Mouse (Mus musculus) myocyte (in vitro differentiated cells): ENCODE data around the gene Wnt9a. TPM values are rescaled to one million over a fixed set of nuclear protein-coding genes. Genes with fewer than 3 reads are reported as not detected.
"Not testable (repeated sequence)": the region's sequence is repeated elsewhere in the genome, so short reads cannot be mapped to it uniquely, and the experiment has no call there.

Source experiments
- H3K27me3 ChIP-seq: one replicate; pipeline ENCODE4 v1.6.1; 2011; ENCODE audit not compliant: control insufficient read depth, insufficient read depth, insufficient read length
- H3K36me3 ChIP-seq: one replicate; pipeline ENCODE4 v1.6.1; 2011; ENCODE audit not compliant: control insufficient read depth, insufficient read depth
- H3K4me2 ChIP-seq: one replicate; pipeline ENCODE4 v1.6.1; 2011; ENCODE audit warnings: low read depth, control low read depth
- H3K4me3 ChIP-seq: one replicate; pipeline ENCODE4 v1.5.1; 2011; ENCODE audit warnings: mild to moderate bottlenecking, control low read depth, moderate library complexity
- H3K79me2 ChIP-seq: one replicate; pipeline ENCODE4 v1.6.1; 2011; ENCODE audit not compliant: control insufficient read depth, insufficient read depth
- H3ac ChIP-seq: one replicate; pipeline ENCODE4 v1.6.1; 2011; ENCODE audit not compliant: control insufficient read depth, insufficient read length
- CEBPB ChIP-seq: IDR thresholded peaks from 2 replicates; pipeline ENCODE4 v1.6.1; 2011; ENCODE audit warnings: mild to moderate bottlenecking, moderate library complexity; ENCODE audit not compliant: poor library complexity, insufficient read depth, severe bottlenecking
- E2F4 ChIP-seq: IDR thresholded peaks from one replicate; pipeline ENCODE4 v1.6.1; 2011; ENCODE audit warnings: mild to moderate bottlenecking, control low read depth, moderate library complexity; ENCODE audit not compliant: insufficient read depth
- MAX ChIP-seq: IDR thresholded peaks from one replicate; pipeline ENCODE4 v1.6.1; 2011; ENCODE audit warnings: low read depth, mild to moderate bottlenecking, control low read depth
- MYOD1 ChIP-seq, 3 experiments: IDR thresholded peaks; one replicate each; pipeline ENCODE4 v1.6.1; 2011; ENCODE audit warnings: control low read depth in 2 of 3, low read depth in 2 of 3, mild to moderate bottlenecking in 2 of 3, moderate library complexity in 1 of 3; ENCODE audit not compliant: insufficient read length in 2 of 3, control insufficient read depth in 1 of 3
- MYOG ChIP-seq, 3 experiments: IDR thresholded peaks; one replicate each; pipeline ENCODE4 v1.6.1; 2011; ENCODE audit warnings: control low read depth in 2 of 3, low read depth in 2 of 3, mild to moderate bottlenecking in 2 of 3; ENCODE audit not compliant: insufficient read length in 2 of 3, control insufficient read depth in 1 of 3, insufficient read depth in 1 of 3
- POLR2A ChIP-seq: IDR thresholded peaks from one replicate; pipeline ENCODE4 v1.6.1; 2011; ENCODE audit warnings: low read depth, mild to moderate bottlenecking, control low read depth, moderate library complexity; ENCODE audit not compliant: insufficient read length
- POLR2AphosphoS2 ChIP-seq: IDR thresholded peaks from one replicate; pipeline ENCODE4 v1.6.1; 2011; ENCODE audit warnings: low read depth, control low read depth; ENCODE audit not compliant: insufficient read length
- REST ChIP-seq: IDR thresholded peaks from one replicate; pipeline ENCODE4 v1.6.1; 2011; ENCODE audit warnings: mild to moderate bottlenecking, control low read depth, moderate library complexity; ENCODE audit not compliant: insufficient read depth, insufficient read length
- SRF ChIP-seq: IDR thresholded peaks from one replicate; pipeline ENCODE4 v1.6.1; 2011; ENCODE audit warnings: low read depth; ENCODE audit not compliant: control insufficient read depth, insufficient read length
- TCF12 ChIP-seq: IDR thresholded peaks from one replicate; pipeline ENCODE4 v1.6.1; 2011; ENCODE audit warnings: mild to moderate bottlenecking, control low read depth; ENCODE audit not compliant: poor library complexity, insufficient read depth, severe bottlenecking
- TCF3 ChIP-seq: IDR thresholded peaks from one replicate; pipeline ENCODE4 v1.6.1; 2011; ENCODE audit warnings: low read depth, control low read depth; ENCODE audit not compliant: insufficient read length
- USF1 ChIP-seq: IDR thresholded peaks from one replicate; pipeline ENCODE4 v1.6.1; 2011; ENCODE audit warnings: low read depth, mild to moderate bottlenecking, control low read depth, moderate library complexity
- polyA plus RNA-seq: library from polyadenylated mRNA; unstranded; fragments of >200 nt; fragmentation: generic; extraction: Trizol; gene quantifications from one replicate; pipeline ENCODE4 v1.2.1, GENCODE M21; 2012; ENCODE audit warnings: missing spikeins

Gene Wnt9a
- polyA plus RNA-seq, 1 experiment, result 11.6 TPM

DNA sequence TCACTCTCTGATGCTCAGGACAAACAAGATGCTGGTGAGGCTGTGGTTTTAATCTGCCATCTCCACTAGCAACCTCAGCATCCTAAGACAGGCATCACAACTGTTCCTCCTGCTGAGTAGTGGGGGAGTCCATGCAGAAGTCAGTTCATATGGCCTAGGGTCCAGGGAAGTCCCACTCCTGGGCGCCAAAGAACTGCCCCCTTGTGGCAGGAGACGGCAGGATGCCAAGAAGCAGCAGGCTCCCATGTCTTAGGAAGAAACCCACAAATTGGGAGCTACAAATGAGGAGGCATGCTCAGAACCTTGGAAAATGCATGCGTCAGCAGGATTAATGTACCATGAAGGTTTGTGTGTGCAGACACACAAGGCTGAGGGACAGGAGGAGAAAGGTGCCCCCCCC is 59.9 kb downstream of the Wnt9a start:
- TF ChIP-seq CEBPB, result no peak
- TF ChIP-seq MYOD1 (IDR thresholded peaks at IDR 0.05; ENCODE audit: control insufficient read depth in 1 of 3, insufficient read length in 2 of 3, low read depth in 2 of 3), result no peak
- no peak for TF ChIP-seq USF1
- TF ChIP-seq E2F4, result no peak
- no peak for TF ChIP-seq POLR2AphosphoS2
- no peak for TF ChIP-seq SRF
- peaks cover 4% of the 10 kb centered on the region for H3K27me3 ChIP-seq
- H3K36me3 ChIP-seq, result no peaks in the 10 kb centered on the region
- no peak overlapping the region for H3ac ChIP-seq
- no peak overlapping the region for H3K4me2 ChIP-seq
- no peak overlapping the region for H3K4me3 ChIP-seq
- no peaks in the 10 kb centered on the region for H3K79me2 ChIP-seq

DNA sequence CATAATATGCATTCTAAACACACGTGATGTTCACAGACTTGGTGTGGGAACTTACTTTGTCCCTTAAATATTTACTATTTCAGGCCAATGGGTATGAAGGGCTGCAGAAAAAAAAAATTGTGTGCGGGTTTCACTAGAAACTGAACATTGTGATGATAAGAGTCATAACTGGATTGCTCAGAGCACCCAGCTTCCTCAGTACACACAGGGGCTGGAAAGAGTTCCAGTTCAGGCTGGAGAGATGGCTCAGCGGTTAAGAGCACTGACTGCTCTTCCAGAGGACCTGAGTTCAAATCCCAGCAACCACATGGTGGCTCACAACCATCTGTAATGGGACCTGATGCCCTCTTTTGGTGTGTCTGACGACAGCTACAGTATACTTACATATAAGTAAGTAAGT is 61.2 kb downstream of the Wnt9a start:
- H3ac ChIP-seq, H3K36me3 ChIP-seq, H3K79me2 ChIP-seq, H3K4me3 ChIP-seq, H3K4me2 ChIP-seq: not testable (repeated sequence)
- peaks cover 13% of the 10 kb centered on the region for H3K27me3 ChIP-seq

DNA sequence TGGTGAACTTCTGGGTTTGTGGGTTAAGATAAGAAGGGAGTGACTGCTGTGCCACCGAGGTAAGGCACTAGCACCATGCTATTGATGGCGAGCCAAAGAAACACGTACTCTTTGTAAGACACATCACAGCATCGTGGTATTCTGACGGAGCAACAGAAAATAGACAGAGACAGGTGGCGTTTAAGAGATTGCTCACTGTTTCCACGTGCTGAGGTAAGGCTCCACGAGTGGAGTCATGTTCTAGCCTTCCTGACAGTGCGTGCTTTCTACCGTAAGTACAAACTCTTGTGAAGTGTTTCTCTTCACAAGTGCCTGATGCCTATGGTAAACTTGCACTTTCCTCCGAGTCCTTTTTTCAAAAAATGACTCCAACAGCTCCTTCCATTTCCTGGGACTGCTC is 63.1 kb downstream of the Wnt9a start:
- TF ChIP-seq MYOD1 (IDR thresholded peaks at IDR 0.05; ENCODE audit: control insufficient read depth in 1 of 3, insufficient read length in 2 of 3, low read depth in 2 of 3) (peak in 1 of 3 experiments; percentile 44), MYOG (IDR thresholded peaks at IDR 0.05; ENCODE audit: control insufficient read depth in 1 of 3, insufficient read depth in 1 of 3, insufficient read length in 2 of 3, low read depth in 2 of 3) (no peak)
- no peak overlapping the region for H3K4me3 ChIP-seq

DNA sequence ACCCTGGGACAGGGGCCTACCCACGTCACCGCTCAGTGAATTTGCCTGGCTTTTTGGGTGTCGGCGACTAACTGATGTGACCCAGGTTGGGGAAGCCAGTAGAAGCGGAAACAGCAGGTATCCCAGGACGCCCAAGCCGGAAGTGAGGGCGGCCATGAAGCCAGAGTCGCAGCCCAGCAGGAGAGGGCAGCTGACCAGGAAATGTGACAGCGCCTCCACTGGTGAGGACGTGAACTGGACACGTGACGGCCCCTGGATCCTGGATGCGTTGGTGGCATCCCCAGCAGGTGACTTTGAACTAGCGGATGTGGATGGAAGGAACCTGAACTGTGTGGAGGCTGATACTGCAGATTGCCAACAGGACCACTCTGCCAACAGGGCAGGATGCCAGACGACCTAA is 68.7 kb downstream of the Wnt9a start, which contains the start of gene Prss38:
TSS of gene Prss38 (minus strand) at position 183 of the 400 bp plus-strand sequence.
- Histone ChIP-seq H3K36me3 (no peaks in the 10 kb centered on the region), H3K4me3 (no peak within 1 kb of the TSS), H3K79me2 (no peaks in the 10 kb centered on the region), H3K27me3 (peaks cover 18% of the 10 kb centered on the region), H3K4me2 (no peak within 1 kb of the TSS), H3ac (no peak within 1 kb of the TSS)
- TF ChIP-seq E2F4 (no peak), CEBPB (no peak), TCF12 (no peak), POLR2AphosphoS2 (no peak), USF1 (no peak), POLR2A (no peak), SRF (no peak), TCF3 (no peak), MYOG (IDR thresholded peaks at IDR 0.05; ENCODE audit: control insufficient read depth in 1 of 3, insufficient read depth in 1 of 3, insufficient read length in 2 of 3, low read depth in 2 of 3) (no peak), MYOD1 (IDR thresholded peaks at IDR 0.05; ENCODE audit: control insufficient read depth in 1 of 3, insufficient read length in 2 of 3, low read depth in 2 of 3) (no peak), REST (no peak), MAX (no peak)

More for the DNA sequence above, 63.1 kb downstream of the Wnt9a start:
- no peaks in the 10 kb centered on the region for H3K79me2 ChIP-seq
- H3K4me2 ChIP-seq, result no peak overlapping the region
- H3ac ChIP-seq, result no peak overlapping the region
- H3K36me3 ChIP-seq, result no peaks in the 10 kb centered on the region
- peaks cover 18% of the 10 kb centered on the region for H3K27me3 ChIP-seq

DNA sequence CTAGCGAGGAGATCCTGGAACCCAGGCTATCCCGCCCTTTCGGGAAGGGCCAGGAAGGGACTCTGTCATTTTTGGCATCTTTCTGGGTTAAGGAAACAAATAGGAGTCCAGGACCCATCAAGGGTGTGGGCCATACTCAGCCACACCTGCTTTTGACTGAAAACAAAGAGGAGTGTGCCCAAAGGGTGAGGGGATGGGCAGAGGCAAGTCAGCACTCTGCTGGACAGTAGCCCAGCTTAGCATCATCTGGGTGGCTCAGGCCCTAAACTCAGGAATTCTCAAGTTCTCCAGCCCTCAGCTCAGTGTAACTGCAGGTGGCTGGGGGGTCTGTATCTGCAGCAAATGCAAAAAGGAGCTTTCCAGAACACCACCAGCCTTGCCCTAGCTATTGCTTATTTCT is 71.3 kb downstream of the Wnt9a start:
- Histone ChIP-seq H3K4me3 (no peak overlapping the region), H3K4me2 (no peak overlapping the region), H3ac (no peak overlapping the region), H3K36me3 (no peaks in the 10 kb centered on the region), H3K27me3 (peaks cover 5% of the 10 kb centered on the region), H3K79me2 (no peaks in the 10 kb centered on the region)
- TF ChIP-seq USF1 (no peak), TCF12 (no peak), SRF (no peak)

DNA sequence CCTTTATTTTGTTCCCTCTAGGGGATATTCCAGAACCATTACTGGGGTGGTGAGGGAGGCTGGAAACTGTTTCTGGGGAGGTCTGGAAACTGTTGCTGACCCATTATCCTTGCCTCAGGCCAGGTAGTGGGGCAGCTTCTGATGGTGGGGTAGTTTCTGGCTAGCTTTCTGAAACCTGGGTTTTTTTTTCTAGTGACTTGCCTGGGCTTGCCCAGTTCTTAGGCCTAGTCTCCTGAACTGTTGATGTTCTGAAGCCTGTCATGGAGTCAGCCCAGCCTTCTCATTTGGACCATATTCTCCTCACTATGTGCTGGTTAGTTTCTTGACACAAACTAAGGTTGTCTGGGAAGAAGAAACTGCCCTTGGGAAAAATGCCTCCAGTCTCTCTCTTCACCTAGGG is 72.8 kb downstream of the Wnt9a start:
- Histone ChIP-seq H3K4me2 (no peak overlapping the region), H3K27me3 (no peaks in the 10 kb centered on the region), H3K36me3 (no peaks in the 10 kb centered on the region), H3K4me3 (no peak overlapping the region), H3ac (no peak overlapping the region), H3K79me2 (no peaks in the 10 kb centered on the region)
- TF ChIP-seq TCF3, result no peak
- no peak for TF ChIP-seq MYOG (IDR thresholded peaks at IDR 0.05; ENCODE audit: control insufficient read depth in 1 of 3, insufficient read depth in 1 of 3, insufficient read length in 2 of 3, low read depth in 2 of 3)
- TF ChIP-seq MYOD1 (IDR thresholded peaks at IDR 0.05; ENCODE audit: control insufficient read depth in 1 of 3, insufficient read length in 2 of 3, low read depth in 2 of 3), result no peak
- TF ChIP-seq POLR2AphosphoS2, result no peak
- no peak for TF ChIP-seq POLR2A
- TF ChIP-seq REST, result no peak
- no peak for TF ChIP-seq E2F4
- TF ChIP-seq MAX, result no peak
- no peak for TF ChIP-seq USF1
- no peak for TF ChIP-seq TCF12
- TF ChIP-seq SRF, result no peak

Other genes starting within 250 kb of the Wnt9a start
- 25.0 TPM for gene Obscn, start 170.5 kb upstream of the Wnt9a start, polyA plus RNA-seq
- 3.8 TPM for gene Iba57, start 143.2 kb upstream of the Wnt9a start, polyA plus RNA-seq
- gene Gjc2, start 123.7 kb upstream of the Wnt9a start, polyA plus RNA-seq, result 0.04 TPM
- 63.5 TPM for gene Guk1, start 114.7 kb upstream of the Wnt9a start, polyA plus RNA-seq
- gene Mrpl55, start 104.4 kb upstream of the Wnt9a start, polyA plus RNA-seq, result 36.0 TPM
- gene 2310033P09Rik, start 98.6 kb upstream of the Wnt9a start, polyA plus RNA-seq, result 13.3 TPM
- gene Arf1, start 78.7 kb upstream of the Wnt9a start, polyA plus RNA-seq, result 500 TPM
- not detected for gene Wnt3a, start 16.2 kb upstream of the Wnt9a start, polyA plus RNA-seq
- not detected for gene Prss38, start 68.7 kb downstream of the Wnt9a start, polyA plus RNA-seq
- 4.5 TPM for gene Jmjd4, start 143.1 kb downstream of the Wnt9a start, polyA plus RNA-seq
- gene Snap47, start 144.3 kb downstream of the Wnt9a start, polyA plus RNA-seq, result 67.2 TPM
- 1.3 TPM for gene Zfp867, start 165.5 kb downstream of the Wnt9a start, polyA plus RNA-seq
- 26.4 TPM for gene Zkscan17, start 219.8 kb downstream of the Wnt9a start, polyA plus RNA-seq
- gene Nlrp3, start 234.6 kb downstream of the Wnt9a start, polyA plus RNA-seq, result 0.02 TPM